Mouse (Mus musculus) CD4-positive, CD25-positive, alpha-beta regulatory T cell, adult 2 months (primary cell): ENCODE data around the gene Cdca7.
A peak's percentile ranks its signal among the peaks of the same experiment; 100 is the strongest.

Experiments
- DNase-seq: peaks from one replicate; pipeline ENCODE4 v3.0.0-alpha.2; 2012; ENCODE audit warnings: low read depth, low spot score

Gene Cdca7

DNA sequence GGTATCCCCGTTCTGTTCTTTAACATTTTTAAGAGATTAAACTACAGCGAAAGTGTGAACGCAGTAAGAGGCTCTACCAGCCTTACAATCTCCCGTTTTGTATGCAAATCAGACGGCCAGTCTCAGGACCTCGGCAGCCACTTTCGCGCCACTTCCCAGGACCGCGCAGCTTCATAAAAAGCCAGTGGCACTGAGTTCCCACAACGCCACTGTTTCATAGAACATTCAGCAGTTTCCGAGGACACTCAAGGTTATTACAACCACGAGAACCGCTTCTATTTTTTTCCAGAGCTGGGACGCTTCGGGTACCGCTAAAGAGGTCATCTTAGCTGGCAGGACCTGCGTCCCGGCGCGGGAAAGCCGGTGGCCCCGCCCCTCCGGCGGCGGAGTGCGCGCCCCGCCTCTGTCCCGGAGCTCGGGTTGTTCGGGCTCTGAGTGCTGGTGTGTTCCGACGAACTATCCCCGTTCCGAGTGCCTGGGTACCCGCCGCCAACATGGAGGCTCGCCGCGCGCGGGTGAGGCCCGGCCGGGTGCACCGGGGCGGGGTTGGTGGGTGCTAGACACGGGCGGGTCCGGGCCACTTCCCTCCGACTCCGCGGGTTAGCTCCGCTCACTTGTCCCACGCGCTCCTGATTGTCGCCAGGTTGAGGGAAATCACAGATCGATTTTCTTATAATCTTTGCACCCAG is at the start of gene Cdca7:
TSS of gene Cdca7 (plus strand) at position 363 of the 689 bp plus-strand sequence.
- DNase-seq = peak; percentile 75

DNA sequence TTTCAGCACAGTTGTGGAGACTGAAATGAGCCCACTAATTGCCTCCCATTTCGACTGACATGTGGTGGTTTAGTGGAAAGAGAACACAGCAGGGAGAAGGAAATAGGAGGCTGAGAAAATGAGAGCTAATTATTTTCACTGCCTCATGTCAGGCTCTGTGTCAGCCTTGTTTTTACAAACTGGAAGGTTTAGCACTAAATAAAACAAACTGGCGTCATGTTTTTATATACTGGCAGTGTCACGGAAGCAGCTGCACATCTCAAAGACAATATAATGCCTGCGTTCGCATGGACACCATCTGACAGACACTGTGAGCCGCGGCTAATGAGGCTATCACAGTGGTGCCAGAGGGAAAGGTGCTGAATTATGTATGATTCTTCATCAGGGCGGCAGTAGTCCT is 49.2 kb upstream of the Cdca7 start:
- DNase-seq = no peak

DNA sequence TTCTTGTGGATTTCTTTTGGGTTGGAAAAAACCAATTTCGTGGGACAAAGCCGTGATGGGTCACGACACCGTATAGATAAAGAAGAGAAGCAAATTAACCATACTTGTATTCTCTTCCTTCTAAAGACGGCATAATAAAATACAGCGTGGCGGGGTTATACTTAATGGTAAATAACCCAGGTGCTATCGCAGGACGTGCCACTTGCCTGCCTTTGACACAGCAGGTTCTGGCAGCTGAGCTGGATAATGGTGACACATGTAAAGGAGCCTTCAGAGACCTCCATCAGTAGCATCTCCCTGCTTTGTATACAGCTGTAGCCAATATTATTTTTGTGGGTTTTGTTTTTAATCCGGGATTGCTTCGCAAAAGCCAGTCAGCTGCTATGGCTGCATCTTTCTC is 48.7 kb upstream of the Cdca7 start:
- DNase-seq = no peak

DNA sequence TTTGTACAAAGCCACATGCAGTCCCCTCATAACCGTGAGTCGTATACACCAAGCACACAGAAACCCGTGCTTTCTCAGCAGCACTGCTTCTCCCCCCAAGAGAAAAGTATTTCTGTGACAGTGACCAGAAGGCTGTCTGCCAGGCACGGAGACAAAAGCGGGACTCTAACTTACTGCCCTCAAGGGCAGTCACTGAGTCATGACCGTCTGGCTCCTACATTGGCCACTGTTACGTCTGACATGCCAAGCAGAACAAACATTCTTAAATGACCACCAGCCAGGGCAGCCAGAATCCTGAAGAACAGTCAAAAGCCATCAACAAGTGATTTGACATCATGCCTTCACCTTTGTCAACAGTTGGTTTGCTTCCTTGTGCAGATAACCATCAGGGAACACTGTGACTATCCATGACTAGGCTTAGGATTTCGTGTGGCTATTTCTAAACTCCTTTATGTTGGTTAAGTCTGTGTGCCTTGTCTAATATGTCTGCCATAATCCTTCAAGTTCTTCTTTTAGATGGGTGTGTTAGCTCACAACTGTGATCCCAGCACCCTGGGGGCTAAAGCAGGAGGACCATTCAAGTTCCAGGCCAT is 36.9 kb upstream of the Cdca7 start:
- no peak for DNase-seq

DNA sequence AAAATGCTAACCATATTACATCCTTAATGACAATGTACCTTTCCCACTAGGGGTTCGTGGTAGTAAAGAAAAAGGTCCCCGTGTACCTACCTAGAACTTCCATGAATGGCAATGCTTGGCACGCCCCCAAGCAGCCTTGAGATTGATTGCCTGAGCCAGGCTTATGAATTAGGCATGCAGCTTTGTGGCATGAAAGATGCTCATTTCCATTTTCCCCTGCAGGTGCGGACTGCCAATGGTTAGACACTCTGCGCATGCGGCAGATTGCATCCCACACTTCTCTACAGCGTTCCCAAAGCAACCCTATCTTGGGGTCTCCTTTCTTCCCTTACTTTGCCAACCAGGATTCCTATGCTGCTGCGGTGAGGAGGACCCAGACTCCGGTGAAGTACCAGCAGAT is 34.9 kb upstream of the Cdca7 start:
- DNase-seq = no peak

DNA sequence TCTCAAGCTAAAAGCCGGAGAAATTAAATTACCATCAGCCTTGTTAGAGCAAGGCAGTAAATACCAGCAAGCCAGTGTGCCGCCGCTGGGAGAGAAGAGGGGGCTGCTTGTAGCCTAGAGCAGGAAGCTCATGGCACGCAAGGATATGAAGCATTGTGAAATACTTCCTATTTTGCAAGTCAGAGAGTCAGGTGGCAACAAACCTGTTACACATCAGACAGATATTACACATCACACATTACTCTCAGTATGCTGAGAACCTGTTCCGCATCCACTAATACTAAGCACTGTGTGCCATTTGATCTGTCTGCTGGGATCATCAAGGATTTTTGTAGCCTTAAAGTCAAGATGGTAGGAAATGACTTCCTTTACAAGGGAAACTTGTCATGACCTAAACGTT is 33.1 kb upstream of the Cdca7 start:
- no peak for DNase-seq

DNA sequence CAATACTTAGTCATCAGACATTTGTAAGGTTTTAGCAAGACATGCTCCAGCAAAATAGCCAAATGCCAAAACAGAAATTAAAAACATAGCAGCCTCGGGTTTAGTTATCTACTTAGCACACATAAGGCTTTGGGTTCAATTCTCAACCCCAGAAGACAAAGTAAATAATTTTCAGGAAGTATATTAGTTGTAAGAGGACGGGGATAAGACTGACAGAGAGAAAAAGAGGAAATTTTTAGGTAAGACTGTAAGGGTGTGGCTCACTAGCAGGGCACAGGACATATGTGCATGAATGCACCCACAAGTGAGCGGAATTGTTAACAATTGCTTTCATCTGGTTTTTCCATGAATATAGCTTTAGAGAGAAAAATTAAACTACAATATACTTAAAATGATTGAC is 32.0 kb upstream of the Cdca7 start:
- no peak for DNase-seq

DNA sequence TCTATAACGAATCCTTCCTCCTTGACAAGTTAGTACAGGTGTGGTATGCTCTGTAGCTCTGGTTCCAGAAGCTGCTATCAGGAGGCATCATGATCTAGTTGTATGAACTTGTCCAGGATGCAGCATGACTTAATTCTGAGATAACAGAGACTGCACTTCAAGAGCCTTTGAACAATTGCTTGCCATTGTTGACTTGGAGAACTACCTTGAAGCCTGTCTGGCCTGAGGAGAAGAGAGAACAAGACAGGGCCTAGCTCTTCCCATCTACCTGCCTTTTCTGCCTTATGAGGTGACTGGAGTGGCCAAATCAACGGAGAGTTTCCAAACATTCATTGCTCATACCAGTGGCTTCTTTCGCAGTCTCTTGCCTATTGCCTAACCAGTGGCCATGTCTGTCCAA is 29.9 kb upstream of the Cdca7 start:
- DNase-seq = no peak

DNA sequence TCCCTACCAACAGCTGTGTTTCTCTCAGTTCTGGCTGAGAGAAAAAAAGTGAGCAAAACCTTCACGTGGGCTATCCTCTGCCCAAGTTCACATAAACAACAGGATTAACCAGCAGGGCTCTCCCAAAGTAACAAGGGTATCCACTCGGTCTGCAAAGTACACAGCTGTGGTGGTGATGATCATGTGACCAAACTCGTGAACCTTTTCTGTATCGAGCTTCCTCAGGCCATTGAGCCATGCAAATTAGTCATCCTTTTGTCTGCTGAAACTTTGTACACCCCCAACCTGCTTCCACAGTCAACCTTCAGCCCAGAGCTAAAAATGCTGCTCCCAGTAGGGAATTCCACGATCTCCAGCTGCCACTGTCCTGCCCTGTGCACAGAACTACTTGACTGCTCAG is 29.3 kb upstream of the Cdca7 start:
- no peak for DNase-seq

DNA sequence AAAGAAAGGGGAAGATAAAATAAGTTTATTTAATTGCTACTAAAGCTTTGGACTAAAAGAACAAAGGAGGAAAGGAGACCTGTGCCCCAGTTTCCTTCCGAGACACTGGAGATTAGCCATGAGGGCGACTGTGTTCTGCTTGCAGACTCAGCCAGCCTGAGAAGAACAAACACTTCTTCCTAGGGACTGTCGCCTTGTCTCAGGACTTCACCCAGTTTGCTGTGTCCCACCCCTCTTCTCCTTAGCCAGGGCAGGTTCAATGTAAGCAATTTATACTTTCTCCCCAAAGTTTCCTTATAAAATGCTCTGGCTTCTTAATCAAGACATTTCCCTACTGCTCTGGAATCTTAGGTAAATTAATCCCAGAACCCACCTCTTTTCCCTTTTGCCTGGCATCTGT is 22.4 kb upstream of the Cdca7 start:
- no peak for DNase-seq

DNA sequence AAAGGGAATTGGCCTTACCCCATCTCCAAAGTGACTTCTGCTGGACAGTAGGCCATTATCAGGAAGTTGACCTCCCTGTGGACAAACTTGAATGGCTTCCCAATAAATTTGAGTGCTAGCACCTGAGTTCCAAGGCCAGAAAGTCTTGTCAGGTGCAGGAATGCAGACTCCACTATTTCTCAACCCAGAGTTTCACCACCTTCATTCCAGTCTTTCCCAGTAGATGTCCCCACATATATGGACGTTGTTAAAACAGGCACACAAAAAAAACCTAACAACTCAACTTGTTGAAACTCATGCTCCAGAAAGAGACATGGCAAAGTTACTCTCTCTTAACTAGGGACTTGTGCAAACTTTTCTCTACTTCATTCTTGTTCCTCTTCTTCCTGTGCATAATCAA is 19.8 kb upstream of the Cdca7 start:
- DNase-seq = no peak

DNA sequence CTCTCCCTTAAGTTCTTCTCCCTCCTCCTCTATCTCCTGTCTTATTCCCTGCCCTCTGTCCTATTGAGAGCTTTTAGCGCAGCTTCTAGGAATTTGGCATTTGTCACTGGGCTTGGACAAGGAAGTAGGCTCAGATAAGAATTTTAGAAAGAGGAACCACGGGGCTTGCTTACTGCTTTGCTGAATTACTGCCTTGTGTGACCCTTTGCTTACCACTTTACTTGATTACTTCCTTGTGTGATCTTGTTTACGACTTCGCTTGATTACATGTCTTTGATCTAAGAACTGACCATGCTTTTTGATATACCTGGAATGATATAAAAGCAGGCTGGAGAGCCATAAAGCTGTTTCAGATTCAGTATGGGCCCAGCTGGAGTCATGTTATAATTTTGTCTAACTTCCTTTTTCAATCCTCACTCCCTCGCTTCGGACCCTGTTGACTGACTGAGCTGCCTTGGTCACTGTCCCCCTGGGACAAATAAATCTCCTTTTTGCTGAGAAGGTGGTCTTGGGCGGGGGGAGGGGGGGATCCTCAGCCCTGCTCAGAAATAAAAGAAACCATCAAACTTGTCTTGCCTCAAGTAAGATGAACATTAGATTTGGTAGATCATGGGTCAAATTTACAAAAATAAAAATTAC is 11.5 kb upstream of the Cdca7 start:
- no peak for DNase-seq

DNA sequence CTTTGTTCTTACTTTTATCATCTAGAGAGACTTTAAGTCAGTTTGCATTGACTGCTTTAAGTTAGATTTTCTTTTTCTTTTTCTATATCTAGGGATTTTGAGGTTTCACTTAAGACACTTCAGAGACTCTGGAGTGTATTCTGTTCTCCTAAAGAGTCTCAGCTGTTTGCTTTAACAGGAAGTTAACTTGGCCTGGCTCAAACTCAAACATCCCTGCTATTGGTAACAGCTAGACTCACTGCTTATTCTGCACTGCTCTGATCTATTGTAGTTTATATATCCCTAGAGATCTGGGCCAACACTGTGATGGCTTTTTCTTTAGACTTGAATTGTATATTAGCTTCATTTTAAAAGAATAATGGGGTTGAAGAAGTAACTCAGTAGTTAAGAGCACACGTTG is 8.4 kb upstream of the Cdca7 start:
- DNase-seq = no peak

DNA sequence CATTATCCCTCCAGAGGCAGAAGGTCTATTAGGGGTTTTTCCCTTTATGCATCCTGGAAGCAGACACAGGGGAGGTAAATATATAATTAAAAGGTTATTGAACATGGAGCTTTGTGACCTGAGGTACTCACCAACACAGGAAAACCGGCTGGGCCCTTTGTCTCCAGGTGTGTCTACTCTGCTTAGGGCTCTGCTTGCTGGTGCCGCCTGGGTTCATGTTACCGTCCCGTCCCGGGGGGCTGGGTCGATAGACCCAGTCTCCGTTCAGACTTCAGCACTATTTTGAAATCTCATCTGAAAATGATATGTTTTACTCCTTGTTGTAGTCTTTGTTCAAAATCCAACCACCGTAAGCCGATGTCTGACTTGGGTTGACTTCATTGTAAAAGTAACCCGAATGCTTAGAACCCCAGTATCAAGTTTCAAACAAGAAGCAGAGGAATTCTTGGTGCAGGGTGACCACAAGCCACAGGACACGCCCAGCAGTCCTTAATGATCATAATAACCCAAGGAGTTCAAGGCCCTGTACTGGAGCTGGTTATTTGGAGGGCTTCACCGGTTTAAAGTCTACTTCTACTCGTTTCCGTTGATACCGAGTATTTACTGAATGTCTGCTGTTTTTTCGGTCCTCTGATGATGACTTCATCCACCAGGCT is 4.4 kb upstream of the Cdca7 start:
- DNase-seq = no peak

DNA sequence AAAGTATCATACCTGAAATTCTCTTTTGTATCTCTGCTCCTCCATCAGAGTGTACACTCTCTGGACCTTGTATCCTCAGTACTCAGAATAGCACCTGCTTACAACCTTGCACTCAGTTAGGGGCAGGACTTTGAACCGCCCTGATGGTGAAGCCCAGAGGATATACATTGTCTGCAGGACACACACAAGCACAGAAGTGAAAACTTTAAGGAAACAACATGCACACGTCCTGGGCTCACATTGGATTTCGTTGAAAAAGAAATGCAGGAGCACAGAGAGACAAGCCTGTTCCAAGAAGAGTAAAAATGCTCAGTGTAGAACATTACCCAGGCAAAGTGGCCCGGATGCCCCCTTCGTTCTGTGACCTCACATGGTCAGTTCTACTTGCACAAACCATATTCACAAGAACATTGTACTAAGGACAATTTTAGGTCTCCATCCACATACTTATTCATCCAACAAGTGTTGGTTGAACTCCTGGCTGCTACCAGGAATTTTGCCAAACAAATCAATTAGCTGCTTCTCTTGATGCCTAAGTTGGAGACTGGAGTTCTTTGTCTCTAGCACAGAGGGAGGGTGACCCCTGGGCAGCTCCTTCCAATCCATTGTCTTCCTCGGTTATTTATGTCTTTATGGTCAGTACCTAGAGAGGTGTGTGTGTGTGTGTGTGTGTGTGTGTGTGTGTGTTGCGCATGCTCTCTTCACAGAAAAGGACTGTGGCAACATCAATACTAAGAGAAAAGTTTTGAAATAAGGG is 1.2 kb upstream of the Cdca7 start:
- DNase-seq = no peak

DNA sequence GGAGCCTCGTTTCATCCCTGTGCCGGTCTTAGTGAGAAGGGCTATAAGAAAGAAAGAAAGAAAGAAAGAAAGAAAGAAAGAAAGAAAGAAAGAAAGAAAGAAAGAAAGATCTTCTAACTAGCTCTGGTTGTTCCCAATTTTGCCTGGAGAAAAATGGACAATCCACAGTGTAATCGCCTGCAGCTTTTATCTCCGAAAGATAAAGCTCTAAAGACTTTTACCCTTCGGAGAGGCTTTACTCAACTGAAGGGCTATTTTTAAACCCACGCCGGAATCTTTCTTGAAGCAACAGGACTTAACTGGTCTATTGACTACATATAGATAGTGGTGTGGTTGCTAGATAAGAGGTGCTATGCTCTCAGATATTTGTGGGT is 549 bp upstream of the Cdca7 start:
- no peak for DNase-seq

DNA sequence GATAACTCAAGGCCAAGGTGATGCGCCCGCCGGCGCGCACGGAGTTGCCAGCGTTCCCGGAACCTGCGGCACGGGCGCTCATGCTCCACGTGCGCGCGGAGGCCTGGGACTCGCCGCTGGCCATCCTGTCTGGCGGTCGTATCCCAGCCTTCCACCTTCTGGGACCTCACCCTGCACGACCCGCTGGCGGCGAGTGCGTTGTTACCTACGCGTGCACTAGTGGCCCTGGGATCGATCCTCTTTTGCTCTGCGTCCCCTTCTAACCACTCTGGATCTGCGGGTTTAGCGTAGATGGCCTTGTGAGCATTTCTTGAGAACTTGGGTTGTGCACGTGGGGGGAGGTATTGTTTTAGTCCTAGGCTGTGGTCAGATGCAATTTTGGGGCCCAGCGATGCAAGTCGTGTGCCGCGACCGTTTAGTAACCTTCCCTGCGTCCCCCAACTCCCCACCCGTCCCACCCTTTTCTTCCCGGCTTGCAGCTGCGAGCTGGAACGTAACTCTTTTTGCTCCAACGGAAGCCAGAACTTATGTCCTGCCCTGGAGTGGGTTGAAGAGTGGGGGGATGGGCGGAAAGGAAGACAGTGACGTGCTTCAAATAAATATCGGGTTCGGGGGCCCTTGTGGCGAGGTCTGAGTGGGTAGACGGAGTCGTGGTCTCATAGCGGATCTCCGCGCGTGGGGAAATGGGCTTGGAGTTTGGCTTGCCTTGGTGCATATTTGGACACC is 690 bp downstream of the Cdca7 start:
- DNase-seq = peak; percentile 57

DNA sequence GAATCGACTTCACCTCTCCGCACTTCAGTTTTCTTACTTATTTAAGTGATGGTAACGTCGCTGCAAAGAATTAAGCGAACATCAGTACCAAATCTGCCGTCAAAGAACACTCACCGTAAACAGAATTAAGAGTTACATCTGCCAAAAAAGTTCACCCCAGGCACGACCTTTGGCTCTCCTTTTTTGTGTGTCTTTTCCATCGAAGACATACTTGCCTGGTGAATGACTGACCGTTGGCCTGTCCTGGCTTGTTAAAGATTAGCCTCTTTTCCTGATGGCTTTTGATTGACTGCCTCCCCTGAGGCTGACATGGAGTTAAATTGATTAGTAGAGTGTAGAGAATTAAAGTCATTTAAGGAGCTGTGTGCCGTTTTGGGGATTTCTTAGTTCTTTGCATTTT is 1.3 kb downstream of the Cdca7 start:
- no peak for DNase-seq

DNA sequence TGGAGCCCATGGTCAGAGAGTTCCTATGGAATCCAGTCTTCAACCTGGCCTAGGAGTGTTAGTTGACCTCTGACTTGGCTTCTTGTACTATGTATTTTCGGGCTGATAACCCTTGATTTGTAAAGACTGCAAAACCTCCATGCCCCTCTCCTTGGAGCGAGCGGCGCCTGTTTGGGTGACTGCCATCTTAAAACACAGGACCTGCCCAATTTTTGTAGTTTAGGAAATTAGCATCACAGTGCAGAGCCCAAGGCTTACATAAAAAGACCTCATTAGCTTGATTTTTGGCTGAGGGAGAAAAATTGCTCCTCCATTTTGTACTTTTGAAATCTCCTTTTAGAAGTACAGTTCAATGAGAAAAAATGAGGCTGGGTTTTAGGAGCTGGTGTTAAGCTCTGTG is 2.2 kb downstream of the Cdca7 start:
- no peak for DNase-seq

DNA sequence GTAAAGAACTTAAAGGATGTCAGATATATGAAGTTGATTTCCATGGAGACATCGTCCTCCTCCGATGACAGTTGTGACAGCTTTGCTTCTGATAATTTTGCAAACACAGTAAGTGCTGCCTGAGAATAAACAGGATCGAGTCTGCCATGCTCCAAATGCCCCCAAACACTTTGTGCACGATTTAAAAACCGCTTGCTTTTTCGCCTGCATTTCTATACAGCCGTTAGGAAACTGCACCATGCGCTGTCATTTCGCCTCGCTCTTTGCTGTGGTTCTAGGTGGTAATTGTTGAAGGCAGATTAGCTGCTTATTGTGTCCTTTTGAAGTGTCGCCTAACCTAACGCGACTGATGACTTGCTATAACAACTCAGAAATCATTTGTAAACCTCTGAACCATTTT is 3.0 kb downstream of the Cdca7 start:
- no peak for DNase-seq

DNA sequence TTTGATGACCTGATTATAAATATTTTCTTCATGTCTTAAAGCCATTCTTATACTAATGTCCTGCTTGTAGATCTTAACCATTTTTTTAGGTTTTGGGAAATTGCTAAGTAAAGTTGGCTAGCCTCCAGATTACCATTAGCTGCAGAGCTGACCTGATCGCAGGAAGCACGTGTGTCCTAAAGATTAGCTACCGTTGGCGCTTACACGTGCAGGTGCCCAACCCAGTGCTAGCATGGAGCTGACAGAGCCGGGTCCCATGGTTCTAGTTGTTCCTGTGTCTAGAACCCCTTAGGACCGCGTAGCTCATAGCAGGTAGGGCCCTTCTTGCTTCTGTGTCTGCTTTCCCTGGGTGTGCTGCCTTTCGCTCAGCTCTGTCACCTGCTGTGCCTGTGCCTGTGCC is 3.9 kb downstream of the Cdca7 start:
- DNase-seq = no peak

DNA sequence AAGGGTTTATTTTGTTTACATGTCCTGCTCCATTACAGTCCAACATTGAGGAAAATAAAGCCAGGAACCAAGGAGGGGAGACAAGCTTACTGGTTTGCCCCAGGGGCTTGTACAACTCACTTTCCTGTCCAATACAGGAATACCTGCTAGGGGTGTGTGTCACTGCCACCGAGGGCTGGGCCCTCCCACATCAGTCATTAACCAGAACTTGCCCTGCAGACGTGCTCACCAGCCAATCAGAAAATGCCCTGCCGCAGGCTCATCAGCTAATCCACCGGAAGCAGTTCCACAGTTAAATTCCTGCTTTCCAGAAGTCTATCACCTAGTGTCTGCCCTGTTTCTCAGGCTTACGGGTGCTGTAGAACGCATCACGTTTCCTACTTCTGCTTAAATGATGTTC is 15.7 kb downstream of the Cdca7 start:
- no peak for DNase-seq
